Mouse (Mus musculus): ENCODE measurements at regions not wholly inside any gene's neighbourhood (a gene's known extent, or its start where the extent isn't known, plus 50 kb on each side); places are given as distances from the start of the nearest gene placed in this dataset.

GRCm38 (mm10) chr10:95622879-95623517 is 50.3 kb downstream of the Anapc15-ps start:
- no peak for ATAC-seq

GRCm38 (mm10) chr10:95620796-95621195 is 52.5 kb downstream of the Anapc15-ps start:
- no peak for ATAC-seq

DNA sequence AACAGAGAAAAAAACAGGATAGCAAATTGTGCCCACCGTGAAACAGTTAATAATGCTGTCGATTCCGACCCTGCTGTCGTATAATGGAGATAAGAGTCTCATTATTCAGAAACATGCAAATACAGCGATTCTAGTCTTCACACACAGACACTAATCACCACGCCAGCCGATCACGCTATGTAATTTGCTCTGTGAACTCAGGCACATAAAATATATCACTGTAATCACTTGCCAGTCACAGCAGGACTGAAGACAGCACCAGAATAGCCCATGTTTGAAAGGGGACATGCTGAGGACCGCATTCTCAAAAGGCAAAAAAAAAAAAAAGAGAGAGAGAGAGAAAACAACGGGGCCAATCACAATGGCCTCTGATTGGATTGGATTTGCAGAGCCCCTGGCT is 53.6 kb downstream of the Anapc15-ps start:
- ATAC-seq = no peak

GRCm38 (mm10) chr10:95618451-95619079 is 54.6 kb upstream of the Nudt4 start:
- ATAC-seq = no peak

DNA sequence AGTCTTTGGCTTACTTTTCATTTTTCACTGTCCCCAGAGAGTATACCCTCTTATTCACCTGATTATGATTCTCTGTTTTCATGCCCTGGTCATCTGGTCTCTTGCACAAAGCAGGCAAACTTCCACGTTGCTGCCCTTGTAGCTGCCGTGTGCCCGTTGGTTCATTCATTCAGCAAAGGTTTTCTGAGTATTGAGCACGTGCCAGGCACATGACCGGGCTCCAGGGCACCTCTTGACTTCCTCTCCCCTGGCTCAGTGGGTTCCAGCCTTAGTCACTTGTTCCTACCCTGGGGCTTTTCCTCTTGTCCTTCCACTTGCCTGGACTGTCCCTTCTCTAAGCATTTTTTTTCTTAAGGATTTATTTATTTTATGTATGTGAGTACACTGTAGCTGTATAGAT is 52.9 kb upstream of the Nudt4 start:
- no peak for ATAC-seq

- ATAC-seq = peak; percentile 70
Measured at GRCm38 (mm10) chr10:95615849-95616650, 52.1 kb upstream of the Nudt4 start.

All from CD4-positive, CD25-positive, alpha-beta regulatory T cell, adult 4 months (primary cell).